Mouse (Mus musculus) kidney, adult 2 months (tissue): ENCODE results near the gene D10Wsu102e. TPM values are rescaled to one million over a fixed set of nuclear protein-coding genes. Genes with fewer than 3 reads are reported as not detected.
A peak's percentile ranks its signal among the peaks of the same experiment; 100 is the strongest.

Source experiments
- DNase-seq: peaks from one replicate; pipeline ENCODE4 v3.0.0; 2021
- H3K27ac ChIP-seq: fragments of 200-500 bp; 2 replicates; pipeline ENCODE4 v1.5.1; 2012; ENCODE audit warnings: low read depth, low read length, control low read depth, inconsistent platforms; ENCODE audit not compliant: insufficient read depth
- H3K27me3 ChIP-seq: fragments of 200-500 bp; replicated peaks from 2 replicates; pipeline ENCODE4 v1.6.1; 2012; ENCODE audit warnings: mild to moderate bottlenecking, moderate library complexity, low read length, inconsistent platforms; ENCODE audit not compliant: control insufficient read depth, insufficient read depth
- H3K36me3 ChIP-seq: fragments of 200-500 bp; 2 replicates; pipeline ENCODE4 v1.6.1; 2012; ENCODE audit warnings: mild to moderate bottlenecking, moderate library complexity, low read length, inconsistent platforms; ENCODE audit not compliant: control insufficient read depth, insufficient read depth
- H3K4me1 ChIP-seq: fragments of 200-500 bp; 2 replicates; pipeline ENCODE4 v1.6.1; 2011; ENCODE audit warnings: low read length; ENCODE audit not compliant: control insufficient read depth, insufficient read depth
- H3K4me3 ChIP-seq: fragments of 200-500 bp; 2 replicates; pipeline ENCODE4 v1.5.1; 2011; ENCODE audit warnings: mild to moderate bottlenecking, low read depth, low read length, control low read depth; ENCODE audit not compliant: insufficient read depth
- CTCF ChIP-seq: fragments of 200-500 bp; conservative IDR thresholded peaks from 2 replicates; pipeline ENCODE4 v1.5.1; 2011; ENCODE audit warnings: low read depth, mild to moderate bottlenecking, control low read depth, low read length, moderate library complexity, mixed read lengths; ENCODE audit not compliant: insufficient read depth, insufficient read length
- POLR2A ChIP-seq: fragments of 200-500 bp; IDR thresholded peaks from one replicate; pipeline ENCODE4 v1.6.1; 2011; ENCODE audit warnings: low read depth, low read length, control low read depth
- whole genome bisulfite sequencing: fragments of 180-500 bp; shearing (Covaris S2); methylation state at CpG from one replicate; pipeline ENCODE4 v1.1.7; 2018; 5-methylcytosine and 5-hydroxymethylcytosine counted together
- polyA plus RNA-seq: library from polyadenylated mRNA; depleted of rRNA; stranded (reverse); fragments of >200 nt; gene quantifications from 2 replicates; pipeline ENCODE4 v1.2.3, GENCODE M21; 2012

The D10Wsu102e gene
- polyA plus RNA-seq, 1 experiment = 0.41 TPM

GRCm38 (mm10) chr10:83337159-83337951 lies 22.7 kb upstream of the D10Wsu102e start, which contains the start of gene Slc41a2:
TSS of gene Slc41a2 (minus strand) at chr10:83337882.
- Histone ChIP-seq H3K27me3 (no peaks in the 10 kb centered on the region), H3K36me3 (no peaks in the 10 kb centered on the region), H3K27ac (peak within 1 kb of the TSS; percentile 49), H3K4me3 (peak within 1 kb of the TSS; percentile 66), H3K4me1 (no peaks in the 10 kb centered on the region; the same call in 1 of the 2 replicates)
- peak; percentile 80 for DNase-seq
- TF ChIP-seq CTCF (no peak), POLR2A (no peak)
- WGBS = under 1% methylated on average over 102 of the region's 102 CpGs

DNA sequence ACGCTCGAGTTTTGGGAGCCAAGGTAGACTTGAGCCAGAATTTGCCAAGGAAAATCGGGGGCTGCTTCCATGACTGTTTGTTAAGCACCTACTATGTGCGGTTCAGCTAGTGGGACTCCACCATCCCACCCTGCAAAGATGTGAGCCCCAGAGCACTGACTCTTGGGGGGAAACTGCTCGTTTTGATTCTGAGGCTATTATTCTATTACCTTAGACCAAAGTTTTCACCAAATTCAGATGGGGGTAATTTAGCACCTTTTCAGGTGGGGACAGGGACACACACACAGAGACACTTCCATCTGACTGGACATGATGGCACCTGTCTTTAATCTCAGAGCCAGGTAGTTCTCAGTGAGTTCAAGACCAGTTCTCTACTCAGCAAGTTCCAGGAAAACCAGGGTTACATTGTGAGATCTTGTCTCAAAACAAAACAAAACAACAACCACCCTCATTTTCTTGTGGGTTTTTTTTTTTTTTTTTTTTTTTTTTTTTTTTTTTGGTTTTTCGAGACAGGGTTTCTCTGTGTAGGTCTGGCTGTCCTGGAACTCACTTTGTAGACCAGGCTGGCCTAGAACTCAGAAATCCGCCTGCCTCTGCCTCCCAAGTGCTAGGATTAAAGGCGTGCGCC lies 21.9 kb upstream of the D10Wsu102e start:
- Histone ChIP-seq H3K27me3 (no peaks in the 10 kb centered on the region), H3K36me3 (no peaks in the 10 kb centered on the region), H3K4me1 (no peaks in the 10 kb centered on the region; the same call in 1 of the 2 replicates), H3K4me3 (peak overlapping the region; percentile 66), H3K27ac (0 out of 2 replicates have a peak overlapping the region, but pooled peaks have one; percentile 30)
- peak; percentile 19 for DNase-seq
- WGBS = 48% methylated on average over 8 of the region's 9 CpGs
- no peak for TF ChIP-seq POLR2A
- TF ChIP-seq CTCF = no peak

- WGBS = 29% methylated on average over 2 of the region's 2 CpGs
- no peaks in the 10 kb centered on the region for H3K36me3 ChIP-seq
- H3K27me3 ChIP-seq = no peaks in the 10 kb centered on the region
- no peaks in the 10 kb centered on the region; the same call in 1 of the 2 replicates for H3K4me1 ChIP-seq
- H3K27ac ChIP-seq = no peak overlapping the region
- no peak for DNase-seq
- TF ChIP-seq POLR2A (no peak), CTCF (no peak)
- no peak overlapping the region for H3K4me3 ChIP-seq
Observed at GRCm38 (mm10) chr10:83341226-83341625, 18.8 kb upstream of the D10Wsu102e start.

GRCm38 (mm10) chr10:83343171-83343570 lies 16.9 kb upstream of the D10Wsu102e start:
- TF ChIP-seq POLR2A (no peak), CTCF (no peak)
- H3K27me3 ChIP-seq = no peaks in the 10 kb centered on the region
- no peak overlapping the region for H3K4me3 ChIP-seq
- H3K27ac ChIP-seq = no peak overlapping the region
- no peak for DNase-seq
- H3K36me3 ChIP-seq = no peaks in the 10 kb centered on the region
- no peaks in the 10 kb centered on the region for H3K4me1 ChIP-seq
- 85% methylated on average over 5 of the region's 5 CpGs for WGBS

- no peak for DNase-seq
- TF ChIP-seq CTCF (no peak), POLR2A (no peak)
- Histone ChIP-seq H3K4me1 (no peaks in the 10 kb centered on the region), H3K36me3 (no peaks in the 10 kb centered on the region), H3K27me3 (no peaks in the 10 kb centered on the region), H3K27ac (no peak overlapping the region), H3K4me3 (no peak overlapping the region)
- 84% methylated on average over 2 of the region's 2 CpGs for WGBS
Observed at GRCm38 (mm10) chr10:83343828-83344685, 16.0 kb upstream of the D10Wsu102e start.

- WGBS = 61% methylated on average over 7 of the region's 7 CpGs
- H3K4me1 ChIP-seq = 0 out of 2 replicates have a peak, but pooled peaks cover 3% of the 10 kb centered on the region
- H3K27ac ChIP-seq = no peak overlapping the region
- TF ChIP-seq POLR2A (no peak), CTCF (no peak)
- H3K27me3 ChIP-seq = no peaks in the 10 kb centered on the region
- no peak for DNase-seq
- no peak overlapping the region for H3K4me3 ChIP-seq
- H3K36me3 ChIP-seq = no peaks in the 10 kb centered on the region
Observed at GRCm38 (mm10) chr10:83345693-83346358, 14.2 kb upstream of the D10Wsu102e start.
